Mouse (Mus musculus): Measurements from ENCODE around the gene Dennd1a.

Gene Dennd1a

DNA sequence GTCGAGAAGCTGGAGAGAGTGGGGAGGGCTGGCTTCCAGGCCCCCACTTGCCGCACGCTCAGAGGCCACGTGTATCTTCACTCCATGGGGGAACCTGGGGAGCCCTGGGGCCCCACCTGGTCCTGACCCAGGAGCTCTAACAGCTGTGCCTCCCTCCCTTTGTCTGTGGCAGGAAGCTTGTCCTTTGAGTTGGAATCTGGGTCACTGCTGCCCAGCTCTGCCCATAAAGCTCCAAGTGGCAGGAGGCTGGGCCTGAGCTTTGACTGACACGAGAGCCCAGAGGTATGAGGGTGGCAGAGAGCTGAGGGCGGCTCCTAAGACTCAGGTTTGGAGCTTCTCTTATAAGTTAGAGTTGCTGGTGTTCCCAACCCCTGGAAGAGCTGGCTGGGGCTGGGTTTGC lies 488.1 kb downstream of the Dennd1a start:
- no peak for DNase-seq

DNA sequence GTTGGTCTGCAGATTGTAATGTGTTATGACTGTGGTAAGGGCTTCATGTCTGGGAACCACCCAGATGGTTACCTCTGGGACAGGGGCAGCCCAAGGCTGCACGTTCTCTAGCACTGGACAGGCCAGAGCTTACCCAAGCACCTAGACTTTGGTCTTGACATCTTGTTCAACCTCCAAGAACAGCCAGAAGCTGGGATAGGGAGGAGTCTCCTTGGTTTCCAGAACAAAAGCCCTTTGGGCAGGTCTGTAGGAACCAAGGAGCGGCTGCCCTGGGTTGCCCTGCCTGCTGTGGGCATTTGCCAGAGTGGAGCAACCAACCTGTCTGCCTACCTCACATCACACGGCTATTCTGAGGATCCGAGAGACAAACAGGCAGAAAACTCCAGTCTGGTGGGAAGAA lies 490.1 kb downstream of the Dennd1a start:
- DNase-seq, result no peak

DNA sequence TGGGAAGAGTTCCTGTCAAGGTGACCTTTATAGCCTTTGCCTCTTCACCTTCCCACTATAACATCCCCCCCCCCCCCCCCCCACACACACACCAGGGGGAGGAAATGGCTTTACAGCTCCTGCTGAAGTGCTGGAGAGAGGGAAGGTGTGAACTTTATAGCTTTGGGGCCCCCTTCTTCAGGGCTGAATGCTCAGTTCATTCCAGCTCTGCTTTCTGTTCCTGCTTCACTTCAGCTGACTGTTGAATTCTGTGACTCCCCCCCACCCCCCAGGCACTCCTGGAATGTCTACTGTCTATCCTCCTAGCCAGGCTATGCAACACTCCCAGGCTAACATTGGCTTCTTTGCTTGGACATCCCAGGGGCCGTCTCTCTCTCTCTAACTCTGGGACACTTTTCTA lies 491.2 kb downstream of the Dennd1a start:
- DNase-seq, result no peak

DNA sequence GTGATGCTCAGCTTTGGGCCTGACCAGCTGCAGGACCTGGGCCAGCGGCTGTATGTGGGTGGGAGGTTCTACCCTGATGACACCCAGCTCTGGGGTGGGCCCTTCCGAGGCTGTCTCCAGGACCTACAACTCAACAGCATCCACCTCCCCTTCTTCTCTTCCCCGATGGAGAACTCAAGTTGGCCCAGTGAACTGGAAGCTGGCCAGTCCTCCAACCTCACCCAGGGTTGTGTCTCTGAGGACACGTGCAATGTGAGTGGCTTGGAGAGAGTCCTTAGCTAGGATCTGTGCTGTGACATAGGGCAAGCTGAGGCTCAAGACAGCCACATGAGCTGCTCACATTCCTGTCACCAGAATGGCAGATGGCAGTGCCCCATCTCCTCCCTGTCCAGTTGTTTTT lies 495.9 kb downstream of the Dennd1a start:
- no peak for DNase-seq

DNA sequence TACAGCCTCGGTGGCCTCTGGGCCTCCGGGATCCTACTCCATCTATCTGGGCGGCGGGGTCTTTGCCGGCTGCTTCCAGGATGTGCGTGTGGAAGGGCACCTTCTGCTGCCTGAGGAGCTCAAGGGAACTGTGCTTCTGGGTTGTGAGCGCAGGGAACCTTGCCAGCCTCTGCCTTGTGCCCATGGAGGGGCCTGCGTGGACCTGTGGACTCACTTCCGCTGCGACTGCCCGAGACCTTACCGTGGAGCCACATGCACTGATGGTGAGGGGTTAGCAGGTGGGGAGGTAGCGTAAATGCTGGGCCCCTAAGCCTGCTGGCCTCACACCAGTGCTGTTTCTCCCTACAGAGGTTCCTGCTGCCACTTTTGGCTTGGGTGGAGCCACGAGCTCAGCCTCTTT lies 496.5 kb downstream of the Dennd1a start:
- DNase-seq, result no peak

DNA sequence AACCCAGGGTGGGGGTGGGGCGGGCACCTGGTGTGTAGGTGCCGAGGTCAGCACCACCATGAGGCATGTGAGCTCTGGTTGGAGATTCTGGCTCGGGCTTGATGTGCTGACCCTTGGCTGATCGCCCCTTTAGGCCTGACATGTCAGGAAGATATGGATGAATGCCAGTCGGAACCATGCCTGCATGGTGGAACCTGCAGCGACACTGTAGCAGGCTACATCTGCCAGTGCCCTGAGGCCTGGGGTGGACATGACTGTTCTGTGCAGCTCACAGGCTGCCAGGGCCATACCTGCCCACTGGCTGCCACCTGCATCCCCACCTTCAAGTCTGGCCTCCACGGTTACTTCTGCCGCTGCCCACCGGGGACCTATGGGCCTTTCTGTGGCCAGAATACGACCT lies 497.2 kb downstream of the Dennd1a start:
- no peak for DNase-seq

DNA sequence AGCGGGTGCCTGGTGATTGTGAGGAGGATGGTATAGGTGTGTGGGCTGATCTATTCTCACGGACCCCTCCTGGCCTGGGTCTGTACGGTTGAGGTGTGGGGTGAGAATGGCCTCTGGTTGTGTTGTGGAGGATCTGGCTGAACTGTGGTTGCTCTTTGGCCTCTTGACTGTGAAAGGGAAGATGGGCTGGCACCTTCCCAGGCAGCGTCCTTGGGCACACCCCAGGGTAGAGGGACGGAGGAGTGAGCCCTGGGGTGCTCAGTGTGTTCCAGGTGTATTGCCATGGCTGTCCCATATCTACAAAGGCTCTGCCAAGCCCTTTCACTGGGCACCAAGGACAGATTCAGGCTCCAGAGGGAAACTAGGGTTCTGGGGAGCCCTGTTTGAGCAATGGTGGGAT lies 498.2 kb downstream of the Dennd1a start:
- no peak for DNase-seq

DNA sequence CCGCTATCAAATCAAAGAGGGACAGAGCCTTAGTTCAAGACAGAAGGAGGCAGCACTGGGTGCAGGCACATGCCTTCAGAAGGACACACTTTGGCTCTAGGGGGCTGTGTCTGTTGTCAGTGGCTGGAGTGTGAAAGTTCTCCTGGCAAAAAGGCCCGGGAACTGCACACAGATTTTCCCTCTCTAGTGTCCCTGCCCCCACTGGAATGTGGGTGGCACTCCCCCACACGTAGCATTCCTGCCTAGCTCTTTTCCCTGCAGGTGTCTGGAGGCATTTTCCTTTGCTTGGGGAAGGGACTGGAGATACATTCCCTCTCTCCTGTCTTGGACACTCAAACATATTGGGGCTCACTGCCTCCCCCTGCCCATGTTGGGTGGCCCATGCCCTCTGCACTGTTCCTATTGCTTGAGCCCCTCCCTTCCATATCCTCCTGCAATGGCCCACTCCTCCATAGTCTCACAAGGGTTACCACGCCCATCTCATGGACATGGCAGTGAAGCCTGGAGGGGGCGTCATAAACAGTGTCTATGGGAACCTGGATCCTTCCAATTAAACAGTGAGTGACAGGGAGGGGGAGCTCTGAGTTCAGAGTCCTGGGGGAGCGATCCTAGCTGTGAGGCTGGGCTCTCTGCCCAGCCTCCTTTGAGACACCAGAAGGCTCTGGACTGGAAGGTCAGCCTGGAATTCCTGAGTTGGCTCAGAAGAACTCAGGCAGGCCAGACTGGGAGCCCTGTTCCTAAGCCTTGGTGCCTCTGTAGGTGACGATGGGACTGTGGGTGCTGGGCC lies 498.8 kb downstream of the Dennd1a start:
- DNase-seq, result no peak

DNA sequence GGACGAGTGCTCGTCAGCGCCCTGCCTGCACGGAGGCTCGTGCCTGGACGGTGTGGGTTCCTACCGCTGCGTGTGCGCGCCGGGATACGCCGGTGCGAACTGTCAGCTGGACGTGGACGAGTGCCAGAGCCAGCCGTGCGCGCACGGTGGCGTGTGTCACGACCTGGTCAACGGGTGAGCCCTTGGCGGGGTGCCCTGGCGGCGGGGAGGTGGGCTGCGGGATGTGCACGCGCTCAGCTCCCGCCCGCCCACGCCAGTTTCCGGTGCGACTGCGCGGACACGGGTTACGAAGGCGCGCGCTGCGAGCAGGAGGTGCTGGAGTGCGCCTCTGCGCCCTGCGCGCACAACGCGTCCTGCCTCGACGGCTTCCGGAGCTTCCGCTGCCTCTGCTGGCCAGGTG lies 500.7 kb downstream of the Dennd1a start:
- no peak for DNase-seq

DNA sequence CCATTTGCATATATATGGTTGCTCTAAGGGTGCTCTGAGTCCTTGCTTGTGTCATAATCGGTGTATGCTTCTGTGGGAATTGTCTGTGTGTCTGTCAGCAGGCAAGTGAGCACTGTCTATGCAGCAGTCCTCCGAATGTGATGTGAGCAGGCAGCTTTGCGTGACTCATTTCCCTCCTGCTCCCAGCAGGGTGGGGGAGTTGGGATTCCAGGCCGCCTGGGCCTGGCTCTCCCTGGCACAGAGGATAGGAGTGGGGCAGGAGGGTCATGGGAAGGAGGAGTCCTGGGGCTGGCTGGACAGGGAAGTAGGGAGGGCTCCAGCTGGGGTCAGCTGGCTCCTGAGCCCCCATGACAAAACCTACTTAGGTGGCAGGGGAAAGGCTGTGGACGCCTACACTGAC lies 502.7 kb downstream of the Dennd1a start:
- DNase-seq, result no peak

DNA sequence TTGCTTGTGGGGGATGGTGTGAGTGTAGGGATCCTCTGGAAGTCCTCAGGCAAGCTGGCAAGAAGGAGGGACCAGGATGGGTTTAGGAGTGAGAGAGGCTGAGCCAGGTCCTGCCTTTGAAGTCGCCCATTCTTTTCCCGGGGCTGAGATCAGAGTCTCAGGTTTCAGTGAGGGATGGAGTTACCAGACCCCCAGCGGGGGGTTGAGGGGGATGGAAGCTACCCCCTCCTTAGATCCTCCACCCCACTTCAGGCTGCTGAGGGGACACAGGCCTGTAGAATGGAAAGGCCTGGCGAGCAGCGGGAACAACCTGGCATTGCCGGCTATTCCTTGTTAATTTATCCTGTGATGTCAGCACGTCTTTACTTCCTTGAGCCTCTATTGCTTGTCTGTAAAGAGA lies 505.2 kb downstream of the Dennd1a start:
- DNase-seq, result no peak

DNA sequence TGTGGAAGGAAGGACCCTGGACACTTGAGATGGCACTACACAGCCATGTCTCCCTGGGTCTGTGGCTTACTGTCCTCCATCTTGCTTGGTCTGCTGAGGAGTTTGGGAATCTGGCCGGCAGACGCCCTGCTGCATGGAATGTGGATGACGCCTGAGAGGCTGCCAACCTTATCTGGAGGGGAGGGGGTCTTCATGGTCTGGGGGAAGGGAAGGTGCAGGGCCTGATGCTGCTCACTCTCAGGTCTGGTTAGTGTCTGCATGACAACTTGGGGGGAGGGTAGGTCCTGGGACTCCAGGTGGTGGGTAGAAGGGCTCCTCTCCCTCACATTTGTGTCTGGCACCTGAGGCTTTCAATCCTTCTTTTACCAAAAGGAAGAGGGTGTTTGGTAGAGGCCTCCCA lies 505.8 kb downstream of the Dennd1a start:
- DNase-seq, result no peak

DNA sequence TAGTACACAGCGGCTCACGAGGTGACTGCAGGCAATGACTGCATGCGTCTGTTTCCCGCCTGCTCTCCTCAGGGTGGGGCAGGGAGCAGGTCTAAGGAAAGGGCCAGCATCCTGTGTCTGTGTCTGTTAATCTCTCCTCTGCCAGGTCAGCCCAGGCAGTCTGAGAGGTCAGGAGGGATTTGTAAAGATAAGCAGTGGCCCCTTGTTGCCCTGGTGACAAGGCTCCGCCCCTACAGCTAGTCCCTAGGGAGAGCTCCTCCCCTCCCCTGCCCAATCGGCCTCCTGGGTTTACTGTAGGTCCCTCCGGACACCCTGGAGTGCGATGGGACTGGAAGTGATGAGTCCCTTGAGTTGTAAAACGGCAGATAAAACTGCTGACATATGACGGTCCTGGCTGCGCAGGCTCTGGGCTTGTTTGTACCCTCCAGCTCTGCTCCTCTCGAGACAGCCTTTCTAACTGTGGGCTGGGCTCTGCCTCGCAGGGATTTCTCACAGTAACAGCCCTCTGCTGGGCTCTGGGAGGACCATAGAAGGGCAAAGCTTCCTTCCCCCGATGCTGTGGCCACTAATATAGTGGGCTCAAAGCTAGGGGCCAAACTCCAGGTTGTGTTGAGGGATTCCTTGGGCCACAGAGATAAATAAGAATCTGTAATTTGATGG lies 506.8 kb downstream of the Dennd1a start:
- DNase-seq, result peak; percentile 33 to 35

DNA sequence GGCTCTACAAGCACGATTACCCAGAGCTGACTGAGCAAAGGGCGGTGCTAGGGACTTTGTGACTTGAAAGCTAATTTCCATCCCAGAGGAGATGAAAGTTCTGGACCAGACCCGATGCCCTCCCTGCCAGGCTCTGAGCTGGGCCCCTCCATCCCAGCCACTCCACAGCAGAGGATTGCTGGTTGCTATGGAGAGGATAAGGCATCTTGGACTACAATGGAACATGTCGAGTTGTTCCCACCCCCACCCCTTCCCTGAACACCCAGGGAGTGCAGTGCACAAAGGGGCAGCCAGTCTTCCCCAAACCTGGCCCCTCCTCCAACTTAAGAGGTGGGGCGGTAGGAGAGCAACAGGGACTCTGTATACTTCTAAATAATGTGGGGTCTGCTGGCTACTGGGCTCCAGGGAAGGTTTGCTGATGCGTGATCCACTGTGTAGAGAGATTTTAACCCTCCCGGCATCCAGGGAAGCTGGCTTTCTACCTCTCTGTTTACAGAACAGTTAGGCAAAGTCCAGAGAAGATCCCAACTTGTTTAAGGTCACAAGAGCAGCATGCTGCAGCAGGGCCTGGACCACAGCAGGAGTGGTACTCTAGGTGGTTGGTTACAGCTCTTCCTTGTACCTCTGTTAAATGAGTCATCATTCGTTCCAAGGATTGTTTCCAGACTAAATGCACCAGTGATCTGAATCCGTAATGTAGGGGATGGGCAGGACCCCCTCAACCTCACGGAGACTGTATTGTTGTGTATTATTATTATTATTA lies 509.1 kb downstream of the Dennd1a start:
- DNase-seq, result no peak

DNA sequence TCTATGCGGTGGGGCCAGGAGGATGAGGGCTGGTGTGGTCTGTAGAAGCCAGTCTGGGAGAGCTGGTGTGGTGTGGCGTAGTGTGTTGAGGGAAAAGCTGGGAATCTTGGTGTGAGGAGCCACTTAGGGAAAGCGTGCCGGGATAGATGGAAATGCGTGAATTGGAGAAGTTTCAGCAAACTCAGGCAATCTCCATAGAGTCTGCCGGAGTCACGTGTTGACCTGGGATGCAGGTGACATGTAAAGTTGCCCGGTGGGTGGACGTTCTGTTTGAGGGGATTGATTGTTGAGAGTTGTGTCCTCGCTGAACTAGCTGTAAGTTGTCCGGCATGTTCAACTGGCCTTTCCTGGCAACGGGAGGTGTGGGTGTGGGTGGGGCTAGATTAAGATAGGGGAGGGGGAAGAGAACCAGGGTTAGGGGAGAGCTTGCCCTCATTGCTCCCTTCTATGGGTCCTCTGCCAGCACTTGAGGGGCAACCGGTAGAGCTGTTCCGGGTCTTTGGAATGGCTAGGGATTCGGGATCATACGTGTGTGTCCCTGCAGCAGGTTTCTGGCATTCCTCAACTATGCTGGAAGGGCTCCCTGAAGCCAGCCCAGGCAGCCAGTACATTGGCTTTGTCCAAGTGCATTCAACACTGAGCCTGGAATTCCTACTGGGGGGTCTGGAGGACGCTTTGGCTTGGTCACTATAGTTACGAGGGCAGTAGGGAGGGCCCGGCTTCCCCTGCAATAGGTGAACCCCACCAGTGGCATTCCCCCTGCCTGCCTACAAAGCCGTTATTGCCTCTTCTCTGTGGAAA lies 510.4 kb downstream of the Dennd1a start:
- DNase-seq, result no peak

DNA sequence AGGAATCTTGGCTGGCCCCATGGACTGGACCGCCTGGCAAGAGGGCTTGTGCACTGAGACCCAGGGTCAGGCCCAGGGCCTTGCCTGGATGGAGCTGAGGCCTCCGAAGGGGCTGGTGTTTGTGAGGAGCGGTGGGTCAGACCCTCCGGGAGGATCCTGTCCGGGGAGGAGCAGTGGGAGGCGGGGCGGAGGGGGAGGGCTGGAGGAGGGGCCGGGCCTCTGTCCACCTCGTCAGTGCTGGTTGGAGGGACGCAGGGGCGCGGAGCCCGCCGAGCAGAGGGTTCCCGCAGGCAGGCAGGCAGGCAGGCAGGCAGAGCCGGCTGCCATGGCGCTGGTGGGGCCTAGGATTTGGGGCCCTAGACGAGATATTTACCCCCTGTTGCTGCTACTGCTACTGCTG lies 511.2 kb downstream of the Dennd1a start, which contains the start of gene Crb2:
Crb2 (plus strand) TSS at position 234 of the 400 bp plus-strand sequence.
- no peak for DNase-seq

DNA sequence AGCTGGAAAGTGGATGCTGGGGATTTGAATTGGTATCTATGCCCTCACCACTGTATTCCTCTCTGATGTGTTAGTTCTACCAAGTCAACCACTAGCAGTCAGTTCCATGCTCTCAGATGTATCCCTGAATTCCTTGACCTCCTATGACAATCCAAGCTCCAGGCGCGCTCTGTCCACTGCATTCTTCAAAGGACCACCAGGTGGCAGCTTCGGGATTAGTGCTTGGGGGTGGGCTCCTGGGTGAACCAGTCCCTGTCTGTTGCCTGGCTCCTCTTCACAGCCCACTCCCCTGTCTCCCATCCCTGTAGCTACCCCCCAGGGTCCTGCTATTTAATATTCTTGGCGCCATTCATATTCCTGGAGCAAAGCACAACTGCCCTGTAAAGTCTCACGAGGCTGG lies 512.6 kb downstream of the Dennd1a start:
- no peak for DNase-seq

DNA sequence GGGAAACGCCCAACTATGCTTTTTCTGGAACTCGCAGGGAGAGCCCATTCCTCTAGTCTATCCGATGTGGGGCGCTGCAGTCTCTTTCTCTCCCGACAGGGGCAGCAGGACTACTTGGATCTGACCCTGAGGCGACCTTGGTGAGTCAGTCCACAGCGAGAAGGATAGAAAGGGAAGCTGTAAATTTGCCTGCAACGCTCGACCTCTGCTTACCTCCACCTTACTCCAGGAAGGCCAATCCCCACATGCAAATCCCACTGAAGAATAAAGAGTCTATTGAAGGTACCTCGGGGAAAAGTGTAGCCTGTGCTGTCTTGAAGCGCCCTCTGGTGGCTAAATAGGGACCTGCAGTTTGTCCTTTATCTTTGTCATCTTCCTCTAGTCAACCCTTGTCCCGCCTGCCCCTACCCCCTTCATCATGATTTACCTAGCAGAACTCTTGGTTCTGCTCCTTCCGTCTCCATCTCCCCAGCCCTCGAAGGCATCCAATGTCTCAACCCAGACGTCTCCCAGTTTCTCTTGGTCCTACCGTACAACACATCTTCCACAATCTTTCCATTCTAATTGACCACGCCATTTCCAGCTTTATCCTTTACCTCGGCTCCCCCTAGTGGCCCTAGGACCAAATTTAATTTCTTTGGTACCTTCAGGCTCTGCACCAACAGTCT lies 515.4 kb downstream of the Dennd1a start:
- DNase-seq, result peak; percentile 74 to 93

DNA sequence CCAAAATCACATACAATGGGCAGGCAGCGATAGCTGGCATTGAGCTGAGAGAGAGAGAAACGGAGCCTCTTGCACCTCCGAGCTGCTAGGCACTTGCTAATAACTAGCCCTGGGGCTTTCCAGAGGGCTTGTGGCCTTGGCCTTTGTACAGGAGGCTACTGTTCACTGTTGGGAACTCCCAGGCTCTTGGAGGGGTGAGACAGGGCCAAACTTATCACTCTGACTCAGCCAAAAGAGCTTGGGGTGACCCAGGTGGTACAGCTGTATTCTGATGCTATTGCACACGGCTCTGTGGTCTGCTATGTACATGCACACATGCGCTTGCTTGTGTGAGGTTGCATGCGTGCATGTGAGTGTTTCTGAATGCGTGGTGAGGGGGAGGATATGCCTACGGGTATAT lies 517.4 kb downstream of the Dennd1a start:
- DNase-seq, result no peak

DNA sequence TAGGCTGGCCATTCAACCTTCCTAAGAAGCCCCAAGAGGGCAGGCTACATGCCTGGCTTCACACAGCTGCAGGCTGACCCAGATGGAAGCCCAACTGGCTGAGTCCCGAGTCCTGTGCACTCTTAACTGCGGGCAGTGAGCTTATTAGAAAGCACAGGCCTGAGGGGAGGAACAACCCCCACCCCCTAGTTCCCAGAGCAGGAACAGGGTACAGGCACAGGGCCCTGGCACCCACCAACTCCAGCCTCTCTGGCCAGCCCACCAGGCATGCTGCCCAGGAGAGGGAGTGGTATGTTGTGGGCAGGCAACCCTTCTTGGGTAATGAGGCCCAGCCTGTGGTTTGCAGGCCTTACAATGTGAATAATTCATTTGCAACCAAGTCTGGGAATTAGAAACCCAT lies 518.3 kb downstream of the Dennd1a start:
- no peak for DNase-seq

DNA sequence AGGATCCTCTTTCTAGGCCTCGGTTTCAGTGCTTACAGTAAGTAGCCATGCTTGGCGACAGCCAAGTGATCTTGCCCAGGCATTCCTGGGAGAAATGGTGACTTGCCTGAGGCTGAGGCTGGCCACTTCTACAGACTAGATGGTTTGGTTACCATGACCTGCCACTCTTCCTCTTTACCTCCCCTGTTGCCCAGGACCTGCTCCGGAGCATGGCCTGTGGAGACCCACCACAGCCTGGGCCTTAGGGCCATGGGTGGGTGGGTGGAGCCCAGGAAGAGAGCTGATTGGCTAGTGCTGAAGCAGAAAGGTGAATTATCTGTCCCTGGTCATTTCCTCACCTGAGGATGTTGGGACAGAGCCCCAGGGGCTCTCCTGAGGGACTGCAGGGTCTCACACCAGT lies 519.5 kb downstream of the Dennd1a start:
- no peak for DNase-seq

DNA sequence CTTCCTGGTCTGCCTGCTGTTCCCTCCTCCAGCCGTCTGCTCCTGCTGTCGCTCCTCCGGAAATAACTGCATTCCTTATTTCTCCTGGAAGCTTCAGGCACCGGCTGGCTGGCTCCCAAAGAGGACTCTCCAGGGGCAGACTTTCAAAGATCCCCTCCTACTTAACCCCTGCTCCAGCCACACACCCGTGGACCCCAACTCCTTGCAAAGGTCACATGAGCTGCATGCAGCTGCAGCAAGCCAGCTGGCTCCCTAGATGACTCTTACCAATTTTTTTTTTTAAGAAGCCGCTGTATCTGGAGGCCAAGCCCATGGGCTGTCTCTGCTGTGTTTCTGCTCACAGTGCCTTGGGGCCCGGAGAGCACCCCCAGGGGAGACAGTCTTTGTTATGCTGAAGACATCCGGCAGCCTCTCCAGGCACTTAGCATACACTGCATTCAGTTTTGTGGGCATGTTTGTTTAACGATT lies 520.1 kb downstream of the Dennd1a start:
- DNase-seq, result peak; percentile 52 to 65

Data from spleen, adult 18-20 months (tissue).